Mouse (Mus musculus) T-helper 1 cell (primary cell): ENCODE data around the gene Dchs2.

Source experiments
- in situ Hi-C: fragments of 300-600 bp; cut with MboI, MseI; formaldehyde crosslinking; loops from one replicate; pipeline ENCODE4 v1.15.1; 2025; ENCODE audit warnings: high pct_unique_total_duplicates

The Dchs2 gene

DNA sequence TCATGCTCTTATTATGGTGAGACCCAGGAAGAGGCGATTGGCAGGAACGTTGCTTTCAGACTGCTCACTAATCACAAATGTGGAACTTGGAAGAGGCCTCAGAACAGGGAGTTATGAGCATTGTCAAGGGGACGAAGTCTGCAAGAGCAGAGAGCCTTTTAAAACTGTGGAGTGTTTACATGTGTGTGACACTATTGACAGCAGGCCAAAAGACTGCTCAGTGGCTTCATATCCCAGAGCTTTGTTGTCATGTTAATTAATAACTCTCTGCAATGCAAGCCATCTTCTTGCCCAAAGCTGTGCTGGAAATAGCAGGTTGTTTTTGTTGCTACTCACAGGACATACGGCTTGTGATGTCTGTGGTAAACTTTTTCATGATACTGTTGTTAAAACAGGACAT, 27.9 kb downstream of the Dchs2 start:
- in situ Hi-C loops: no loop called here

- in situ Hi-C loops: no loop called here
Measured at GRCm38 (mm10) chr3:83156165-83156564, 28.4 kb downstream of the Dchs2 start.

- in situ Hi-C loops: no loop called here
Measured at GRCm38 (mm10) chr3:83161542-83162231, 33.9 kb downstream of the Dchs2 start.

DNA sequence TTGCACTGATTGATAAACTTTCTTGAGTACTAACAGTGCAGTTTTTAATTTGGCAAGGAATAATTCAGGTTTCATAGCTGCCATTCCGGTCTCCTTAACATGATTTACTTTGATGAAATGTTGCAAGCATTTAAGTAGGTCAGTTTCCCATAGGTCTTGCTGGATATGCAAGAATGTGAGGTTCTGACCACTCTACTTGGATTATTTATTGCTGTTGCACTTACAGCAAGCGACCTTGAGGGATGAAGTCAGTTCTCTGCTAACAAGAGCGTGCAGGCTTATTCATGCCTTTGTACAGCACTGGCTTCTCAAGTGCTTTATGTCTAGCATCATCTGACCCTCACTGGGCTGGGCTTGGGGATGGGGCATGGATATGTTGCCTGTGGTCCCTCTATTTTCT, 35.9 kb downstream of the Dchs2 start:
- in situ Hi-C loops: no loop called here

- in situ Hi-C loops: no loop called here
Measured at GRCm38 (mm10) chr3:83185527-83185926, 57.8 kb downstream of the Dchs2 start.

DNA sequence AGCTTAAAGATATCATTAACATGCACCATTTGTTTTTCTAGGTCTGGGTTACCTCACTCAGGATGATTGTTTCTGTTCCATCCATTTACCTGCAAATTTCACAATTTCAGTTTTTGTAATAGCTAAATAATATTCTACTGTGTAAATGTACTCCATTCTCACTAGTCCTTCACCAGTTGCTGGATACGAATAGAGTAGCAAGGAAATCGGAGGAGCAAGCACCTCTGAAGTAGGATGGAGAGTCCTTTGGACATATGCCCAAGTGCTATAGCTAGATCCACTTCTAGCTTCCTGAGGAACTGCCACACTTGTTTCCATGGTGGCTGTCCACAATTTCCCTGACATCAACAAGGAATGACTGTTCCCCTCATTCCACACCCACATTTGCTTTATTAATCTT, 63.5 kb downstream of the Dchs2 start:
- in situ Hi-C loops: no loop called here

- in situ Hi-C loops: no loop called here
Measured at GRCm38 (mm10) chr3:83192401-83192800, 64.7 kb downstream of the Dchs2 start.

GRCm38 (mm10) chr3:83194911-83195310, 67.2 kb downstream of the Dchs2 start:
- in situ Hi-C loops: no loop called here

DNA sequence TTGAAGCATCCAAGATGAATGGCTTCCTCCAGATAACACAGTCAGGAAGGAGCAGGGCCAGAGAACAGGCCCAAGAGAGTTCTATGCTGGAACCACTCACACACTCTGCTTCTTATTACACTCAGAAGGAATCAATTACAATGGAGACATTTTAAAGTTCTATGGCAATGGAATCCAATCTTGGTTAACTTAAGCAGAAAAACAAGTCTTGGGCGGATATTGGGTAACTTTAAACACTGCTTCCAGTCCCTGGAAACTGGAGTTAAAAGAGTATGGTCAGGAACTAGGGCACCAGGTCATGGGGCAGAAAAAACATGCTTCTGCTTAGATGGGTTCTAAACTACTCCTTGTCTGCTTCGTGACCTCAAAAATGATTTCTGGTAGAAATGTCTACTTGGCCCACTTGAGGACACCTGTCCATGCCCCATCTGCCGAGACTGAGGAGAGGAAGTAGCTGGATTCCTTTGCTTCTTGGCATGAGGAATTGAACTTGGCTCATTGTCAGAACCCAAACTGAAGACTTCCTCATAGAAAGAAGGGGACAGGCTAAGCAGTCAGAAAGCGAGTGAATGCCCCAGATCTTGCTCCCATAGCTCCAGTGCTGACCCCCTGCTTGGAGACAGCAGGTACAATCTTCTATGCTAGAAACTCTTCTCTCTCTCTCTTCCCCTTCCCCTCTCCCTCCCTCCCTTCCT, 73.7 kb downstream of the Dchs2 start:
- in situ Hi-C loops: no loop called here

GRCm38 (mm10) chr3:83205073-83205668, 77.4 kb downstream of the Dchs2 start:
- in situ Hi-C loops: no loop called here

- in situ Hi-C loops: no loop called here
Measured at GRCm38 (mm10) chr3:83209646-83210045, 81.9 kb downstream of the Dchs2 start.

DNA sequence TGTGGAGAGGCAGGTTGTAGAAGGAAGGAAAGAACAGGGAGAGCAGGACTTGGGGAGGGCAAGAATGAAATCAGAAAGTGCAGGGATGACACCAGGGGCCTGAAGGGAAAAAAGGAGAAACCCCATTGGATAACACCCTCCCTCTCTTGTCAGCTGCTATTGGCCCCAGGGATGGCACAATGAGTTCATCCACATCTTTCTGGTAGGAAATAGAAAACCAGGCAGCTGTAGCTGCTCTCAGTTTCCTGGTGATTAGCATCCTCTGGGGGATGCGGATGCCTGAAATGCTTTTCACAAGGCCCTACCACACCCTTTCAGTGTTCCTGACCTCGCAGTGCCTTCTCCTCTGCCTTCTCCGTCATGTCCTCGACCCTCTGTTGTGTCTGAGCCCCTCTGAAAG, 82.5 kb downstream of the Dchs2 start:
- in situ Hi-C loops: no loop called here

DNA sequence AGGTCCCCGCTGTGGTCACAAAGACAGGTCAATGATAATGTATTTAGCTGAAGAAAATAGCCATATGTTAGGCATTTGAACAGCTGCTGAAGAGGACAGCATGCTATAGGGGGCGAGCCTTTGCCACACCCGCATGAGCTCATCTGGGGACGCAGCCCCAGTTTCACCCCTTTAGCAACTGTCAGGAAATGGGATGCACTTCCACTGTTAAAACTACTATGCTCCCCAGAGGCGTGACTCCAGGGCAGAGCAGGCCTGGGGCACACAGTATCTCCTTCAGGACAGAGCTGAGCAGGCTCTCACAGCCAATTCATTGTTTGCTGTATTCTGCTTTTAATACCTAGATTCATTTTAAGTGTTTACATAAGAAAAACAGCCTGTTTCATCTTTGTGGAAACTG, 84.2 kb downstream of the Dchs2 start:
- in situ Hi-C loops: no loop called here

DNA sequence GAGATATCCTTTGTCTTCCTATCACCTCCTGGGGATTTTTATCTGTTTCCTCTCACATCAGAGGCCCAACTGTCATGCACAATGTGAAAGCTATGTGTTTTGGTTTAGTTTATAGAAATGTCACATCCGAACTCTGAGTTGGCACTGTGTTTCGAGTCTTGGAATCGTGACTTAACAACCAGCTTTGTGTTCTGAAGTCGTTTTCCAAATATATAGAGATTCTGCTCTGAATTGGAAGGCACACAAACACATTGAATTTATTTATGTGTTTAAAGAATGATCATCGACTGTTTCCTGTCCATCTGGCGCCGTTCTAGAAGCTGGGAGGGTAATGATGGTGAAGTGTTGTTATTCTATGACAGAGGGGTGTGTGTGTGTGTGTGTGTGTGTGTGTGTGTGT, 84.8 kb downstream of the Dchs2 start:
- in situ Hi-C loops: no loop called here

GRCm38 (mm10) chr3:83218059-83218458, 90.3 kb downstream of the Dchs2 start:
- in situ Hi-C loops: no loop called here

- in situ Hi-C loops: no loop called here
Measured at GRCm38 (mm10) chr3:83220101-83220500, 92.4 kb downstream of the Dchs2 start.

DNA sequence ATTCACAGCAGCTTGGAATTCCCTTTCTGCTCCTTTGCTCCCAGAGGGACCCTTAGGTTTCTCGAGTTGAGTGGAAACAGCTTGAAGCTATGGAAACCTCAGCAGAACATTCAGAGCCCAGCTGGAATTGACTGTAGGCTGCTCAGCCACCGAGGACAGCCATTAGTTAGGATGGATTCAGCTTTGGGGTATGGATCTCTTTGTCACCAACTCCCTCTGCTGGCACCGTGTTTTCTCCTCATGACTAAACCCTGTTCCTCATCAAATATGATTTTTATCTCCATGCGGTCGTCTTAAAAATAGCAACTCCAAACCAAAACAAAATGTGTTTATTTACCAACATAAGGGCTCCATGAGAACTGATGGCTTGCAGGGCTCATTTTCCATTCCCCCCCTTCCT, 94.4 kb downstream of the Dchs2 start:
- in situ Hi-C loops: no loop called here

- in situ Hi-C loops: no loop called here
Measured at GRCm38 (mm10) chr3:83228383-83228782, 100.6 kb downstream of the Dchs2 start.

DNA sequence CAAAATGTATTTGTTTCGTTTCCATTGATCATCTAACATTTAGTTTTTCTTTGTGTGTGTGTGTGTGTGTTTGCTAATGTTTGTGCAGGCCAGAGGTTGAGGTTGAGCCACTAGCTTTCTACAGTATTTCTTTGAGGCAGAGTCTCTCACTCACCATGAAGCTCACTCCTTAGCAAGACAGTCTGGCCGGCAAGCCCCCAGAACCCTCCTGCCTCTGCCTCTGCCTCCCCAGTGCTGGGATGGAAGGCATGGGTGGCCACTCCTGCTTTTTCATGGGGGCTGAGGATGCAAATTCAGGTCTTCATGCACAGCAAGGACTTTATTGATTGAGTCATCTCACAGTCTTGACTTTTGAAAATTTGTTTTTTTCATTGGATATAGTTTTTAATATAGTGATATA, 102.6 kb downstream of the Dchs2 start:
- in situ Hi-C loops: no loop called here

GRCm38 (mm10) chr3:83234457-83234856, 106.7 kb downstream of the Dchs2 start:
- in situ Hi-C loops: no loop called here

- in situ Hi-C loops: no loop called here
Measured at GRCm38 (mm10) chr3:83235061-83235460, 107.3 kb downstream of the Dchs2 start.

DNA sequence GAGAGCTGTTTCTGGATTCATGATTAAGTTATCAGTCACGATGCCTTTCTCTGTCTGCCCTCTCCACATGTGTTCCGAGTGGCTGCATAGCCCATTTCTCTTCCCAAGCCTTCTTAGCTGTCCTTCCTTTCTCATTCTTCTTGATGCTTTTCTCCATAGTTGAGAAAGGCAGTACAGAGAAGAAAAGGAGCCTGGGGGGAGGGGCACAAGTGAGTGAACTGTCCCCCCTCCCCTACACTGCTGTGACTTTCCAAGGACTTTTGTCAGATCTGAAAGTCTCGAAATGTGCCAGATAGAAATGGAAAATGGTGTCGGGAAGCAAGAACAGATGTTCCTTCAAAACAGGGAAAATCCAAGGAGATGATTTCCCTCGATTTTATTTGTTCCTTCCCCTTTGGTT, 118.8 kb downstream of the Dchs2 start:
- in situ Hi-C loops: no loop called here

- in situ Hi-C loops: no loop called here
Measured at GRCm38 (mm10) chr3:83250001-83250545, 122.3 kb downstream of the Dchs2 start.
